Mouse (Mus musculus) spleen, adult 2 months (tissue): ENCODE measurements at regions not wholly inside any gene's neighbourhood (a gene's known extent, or its start where the extent isn't known, plus 50 kb on each side); places are given as distances from the start of the nearest gene placed in this dataset.

Experiments
- CTCF ChIP-seq: fragments of 200-500 bp; IDR thresholded peaks from 2 replicates; pipeline ENCODE4 v1.5.1; 2011; ENCODE audit warnings: mild to moderate bottlenecking, inconsistent platforms; ENCODE audit not compliant: insufficient read depth, insufficient read length, insufficient replicate concordance; ENCODE audit errors: extremely low read depth
- POLR2A ChIP-seq: fragments of 200-500 bp; IDR thresholded peaks from 2 replicates; pipeline ENCODE4 v1.6.1; 2011; ENCODE audit warnings: low read depth, low read length, inconsistent platforms

DNA sequence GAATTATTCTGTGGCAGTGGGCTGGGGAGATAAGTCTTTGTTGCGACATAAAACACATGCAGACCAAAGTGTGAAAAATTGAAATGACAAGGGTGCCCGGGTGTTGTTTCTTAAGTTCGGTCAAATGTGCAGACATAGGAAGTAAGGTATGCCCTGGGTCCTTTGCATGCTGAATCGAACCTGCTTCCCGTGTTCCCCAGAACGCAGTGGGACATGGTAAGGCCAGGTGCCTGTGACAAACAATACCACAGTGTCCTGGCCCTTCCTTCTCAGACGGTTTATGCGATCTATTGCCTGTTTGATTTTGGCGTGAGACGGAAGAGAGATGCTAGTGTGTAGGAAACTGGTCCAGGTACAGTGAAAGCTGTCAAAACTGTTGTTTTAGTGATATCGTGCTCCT is 1022.1 kb downstream of the Adgrl2 start:
- TF ChIP-seq POLR2A (no peak), CTCF (no peak)
